Mouse (Mus musculus): ENCODE results near the gene Pebp1. TPM values are rescaled to one million over a fixed set of nuclear protein-coding genes. Genes with fewer than 3 reads are reported as not detected.

Gene Pebp1
- polyA plus RNA-seq, 1 experiment from 2014 or later = 847 TPM

DNA sequence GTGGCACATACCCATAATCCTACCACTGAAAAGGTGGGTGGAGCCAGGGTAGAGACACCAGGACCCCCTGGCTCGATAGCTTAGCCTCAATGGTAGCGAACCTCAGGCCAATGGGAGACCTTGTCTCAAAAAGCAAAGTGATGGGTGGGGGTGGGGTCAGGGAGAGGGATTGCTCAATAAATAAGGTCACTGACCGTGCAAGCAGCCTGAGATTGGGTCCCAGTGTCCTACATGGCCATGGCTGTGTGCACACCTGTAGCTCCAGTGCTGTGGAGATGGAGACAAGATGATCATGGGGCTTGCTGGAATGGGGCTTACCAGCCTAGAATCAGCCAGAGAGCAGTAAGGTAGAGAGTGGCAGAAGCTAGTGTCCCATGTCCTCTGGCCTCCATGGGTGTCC lies 35.7 kb downstream of the Pebp1 start:
- no peaks in the 10 kb centered on the region for H3K4me1 ChIP-seq
- H3K27ac ChIP-seq = no peak overlapping the region
- no peak for ATAC-seq (ENCODE audit: low FRiP score, low read depth)
- no peak overlapping the region for H3K4me3 ChIP-seq
- peaks cover 43% of the 10 kb centered on the region for H3K36me3 ChIP-seq
- no peaks in the 10 kb centered on the region for H3K27me3 ChIP-seq (replicated peaks)
- no peak overlapping the region for H3K9ac ChIP-seq
- no peak overlapping the region for H3K4me2 ChIP-seq (replicated peaks)
- WGBS = 93% methylated on average over 3 of the region's 3 CpGs
- H3K9me3 ChIP-seq = no peaks in the 10 kb centered on the region

DNA sequence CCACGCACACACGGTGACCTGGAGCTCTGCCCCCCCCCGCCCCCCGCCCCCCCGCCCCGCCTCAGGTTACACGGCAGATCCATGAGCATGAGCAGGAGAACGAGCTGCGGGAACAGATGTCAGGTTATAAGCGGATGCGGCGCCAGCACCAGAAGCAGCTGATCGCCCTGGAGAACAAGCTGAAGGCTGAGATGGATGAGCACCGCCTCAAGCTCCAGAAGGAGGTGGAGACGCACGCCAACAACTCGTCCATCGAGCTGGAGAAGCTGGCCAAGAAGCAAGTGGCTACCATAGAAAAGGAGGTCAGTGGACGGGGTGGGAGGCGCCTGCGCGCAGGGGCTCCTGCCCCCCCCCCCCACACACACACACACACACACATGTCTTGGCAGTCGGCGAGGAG lies 36.6 kb downstream of the Pebp1 start:
- ATAC-seq (ENCODE audit: low FRiP score, low read depth) = no peak
- peaks cover 33% of the 10 kb centered on the region for H3K36me3 ChIP-seq
- H3K9ac ChIP-seq = no peak overlapping the region
- no peaks in the 10 kb centered on the region for H3K9me3 ChIP-seq
- H3K4me1 ChIP-seq = no peaks in the 10 kb centered on the region
- H3K4me2 ChIP-seq (replicated peaks) = no peak overlapping the region
- H3K27ac ChIP-seq = no peak overlapping the region
- 77% methylated on average over 24 of the region's 24 CpGs for WGBS
- no peaks in the 10 kb centered on the region for H3K27me3 ChIP-seq (replicated peaks)
- H3K4me3 ChIP-seq = no peak overlapping the region

DNA sequence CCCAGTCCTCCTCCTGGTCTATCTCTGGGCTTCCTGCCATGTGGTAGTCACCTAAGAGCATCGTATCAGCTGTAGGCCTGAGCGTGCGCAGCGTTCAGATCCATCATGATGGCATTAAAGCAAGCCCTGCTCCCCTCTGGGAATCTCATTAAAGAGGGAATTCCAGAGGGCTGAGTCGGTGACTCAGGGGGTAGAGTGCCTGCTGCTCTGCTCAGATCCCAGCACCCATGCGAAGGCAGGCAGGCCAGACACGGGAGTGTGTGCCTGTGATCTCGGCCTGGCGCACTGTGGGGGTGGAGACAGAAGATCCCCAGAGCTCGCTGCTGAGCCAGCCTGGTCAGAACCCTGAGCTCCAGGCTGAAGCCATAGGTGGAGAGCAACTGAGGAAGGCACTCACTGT lies 39.1 kb downstream of the Pebp1 start:
- Histone ChIP-seq H3K27ac (no peak overlapping the region), H3K27me3 (replicated peaks) (no peaks in the 10 kb centered on the region), H3K9me3 (no peaks in the 10 kb centered on the region), H3K4me2 (replicated peaks) (no peak overlapping the region), H3K36me3 (peaks cover 25% of the 10 kb centered on the region), H3K4me3 (no peak overlapping the region), H3K9ac (no peak overlapping the region), H3K4me1 (peaks cover 3% of the 10 kb centered on the region; the same call in 1 of the 2 replicates)
- no peak for ATAC-seq (ENCODE audit: low FRiP score, low read depth)
- 38% methylated on average over 10 of the region's 10 CpGs for WGBS

DNA sequence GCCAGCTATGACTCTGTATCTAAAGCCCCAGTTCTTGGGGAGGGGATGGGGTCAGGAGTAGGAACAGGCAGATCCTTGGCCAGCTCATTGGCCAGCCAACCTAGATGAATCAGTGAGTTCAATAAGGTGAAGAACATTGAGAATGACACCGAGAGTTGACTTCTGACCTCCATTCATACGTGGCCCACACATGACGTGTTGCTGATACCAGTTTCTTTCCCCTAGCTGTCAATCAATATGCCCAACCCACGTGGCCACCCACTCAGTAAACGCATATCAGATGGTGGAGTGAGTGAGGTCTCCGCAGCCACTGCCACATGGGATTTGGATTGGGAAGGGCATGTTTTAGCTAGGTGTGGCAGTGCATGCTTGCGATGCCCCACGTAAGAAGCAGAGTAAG lies 42.3 kb downstream of the Pebp1 start:
- H3K27me3 ChIP-seq (replicated peaks) = 0 out of 2 replicates have a peak, but pooled peaks cover 3% of the 10 kb centered on the region
- H3K4me3 ChIP-seq = no peak overlapping the region
- no peaks in the 10 kb centered on the region for H3K36me3 ChIP-seq
- ATAC-seq (ENCODE audit: low FRiP score, low read depth) = no peak
- no peak overlapping the region for H3K4me2 ChIP-seq (replicated peaks)
- no peaks in the 10 kb centered on the region for H3K9me3 ChIP-seq
- no peak overlapping the region for H3K9ac ChIP-seq
- peaks cover 8% of the 10 kb centered on the region for H3K4me1 ChIP-seq
- H3K27ac ChIP-seq = no peak overlapping the region
- WGBS = 97% methylated on average over 8 of the region's 8 CpGs

DNA sequence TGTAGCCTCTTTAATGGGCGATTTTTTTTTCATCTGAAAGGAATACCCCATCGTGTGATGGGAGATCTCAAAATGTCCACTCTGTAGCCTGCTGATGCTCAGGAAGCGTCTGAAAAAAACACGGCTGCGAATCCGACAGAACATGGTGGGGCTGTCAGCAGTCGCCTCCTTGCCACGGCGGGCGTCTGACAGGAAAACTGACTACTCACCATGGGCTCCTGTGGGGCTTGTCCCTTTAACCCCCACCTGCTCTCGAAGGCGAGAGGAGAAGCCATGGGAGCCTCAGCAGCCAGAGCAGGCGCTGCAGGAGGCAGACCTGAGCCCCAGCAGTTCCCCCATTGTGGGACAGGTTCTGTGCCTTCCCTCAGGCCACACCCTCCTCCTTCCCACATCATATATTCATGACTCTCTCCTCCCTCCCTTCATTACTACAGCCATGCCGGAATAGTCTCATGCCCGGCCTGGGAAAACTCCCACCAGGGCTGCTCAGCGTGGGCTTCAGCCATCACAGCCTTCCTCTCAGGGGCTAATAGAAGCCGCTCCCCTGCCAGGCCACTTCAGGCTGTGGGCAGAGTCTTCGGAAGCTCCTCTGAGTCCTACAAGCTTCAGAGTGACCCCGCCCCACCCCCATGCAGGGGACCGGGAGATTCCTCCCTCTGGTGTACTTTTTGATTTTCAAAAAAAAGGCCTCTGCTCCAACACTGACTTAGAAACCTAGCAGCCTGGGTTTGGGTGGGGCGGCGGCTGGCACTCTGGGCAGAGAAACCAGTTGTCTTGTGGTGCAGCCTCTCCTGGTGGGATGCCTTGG lies 44.5 kb downstream of the Pebp1 start:
- peak overlapping the region; percentile 40 for H3K4me3 ChIP-seq
- H3K36me3 ChIP-seq = no peaks in the 10 kb centered on the region
- H3K9ac ChIP-seq = peak overlapping the region; percentile 56
- no peaks in the 10 kb centered on the region for H3K9me3 ChIP-seq
- ATAC-seq (ENCODE audit: low FRiP score, low read depth) = peak; percentile 48; the same call in 1 of the 2 replicates
- H3K4me1 ChIP-seq = peaks cover 12% of the 10 kb centered on the region
- peak overlapping the region; percentile 69 for H3K4me2 ChIP-seq (replicated peaks)
- H3K27me3 ChIP-seq (replicated peaks) = 0 out of 2 replicates have a peak, but pooled peaks cover 3% of the 10 kb centered on the region
- 22% methylated on average over 22 of the region's 22 CpGs for WGBS
- H3K27ac ChIP-seq = 0 out of 2 replicates have a peak overlapping the region, but pooled peaks have one; percentile 27

DNA sequence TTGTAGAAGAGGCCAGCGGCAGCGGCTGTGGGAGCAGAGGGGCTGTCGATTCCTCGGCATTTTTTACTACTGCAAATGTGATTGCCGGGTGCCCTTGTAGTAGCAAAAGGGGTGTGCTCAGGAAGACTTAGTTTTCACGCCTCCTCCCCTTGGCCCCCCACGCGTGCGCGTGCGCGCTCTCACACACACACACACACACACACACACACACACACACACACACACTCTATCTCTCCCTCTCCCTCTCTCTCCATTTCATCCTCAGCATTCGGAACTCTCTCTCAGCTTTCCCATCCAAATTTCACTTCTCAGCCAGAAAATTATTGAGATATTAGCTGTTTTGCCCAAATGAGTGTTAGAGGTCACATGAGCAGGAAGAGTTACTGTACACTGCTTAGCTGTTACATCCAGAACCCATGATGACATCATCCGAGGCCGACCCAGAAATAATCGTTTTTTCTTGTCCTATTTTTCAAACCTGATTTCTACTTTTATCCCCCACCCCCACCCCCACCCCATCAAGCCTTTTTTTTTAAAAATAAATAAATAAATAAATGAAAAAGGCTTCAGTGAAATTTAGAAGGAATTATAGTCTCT lies 45.4 kb downstream of the Pebp1 start:
- Histone ChIP-seq H3K4me1 (peaks cover 12% of the 10 kb centered on the region), H3K27me3 (replicated peaks) (0 out of 2 replicates have a peak, but pooled peaks cover 3% of the 10 kb centered on the region), H3K36me3 (no peaks in the 10 kb centered on the region), H3K9me3 (no peaks in the 10 kb centered on the region), H3K27ac (no peak overlapping the region), H3K4me3 (peak overlapping the region; percentile 51), H3K9ac (peak overlapping the region; percentile 71), H3K4me2 (replicated peaks) (peak overlapping the region; percentile 69)
- 0 out of 2 replicates have a peak, but pooled peaks have one; percentile 41 for ATAC-seq (ENCODE audit: low FRiP score, low read depth)
- WGBS = 32% methylated on average over 16 of the region's 16 CpGs

DNA sequence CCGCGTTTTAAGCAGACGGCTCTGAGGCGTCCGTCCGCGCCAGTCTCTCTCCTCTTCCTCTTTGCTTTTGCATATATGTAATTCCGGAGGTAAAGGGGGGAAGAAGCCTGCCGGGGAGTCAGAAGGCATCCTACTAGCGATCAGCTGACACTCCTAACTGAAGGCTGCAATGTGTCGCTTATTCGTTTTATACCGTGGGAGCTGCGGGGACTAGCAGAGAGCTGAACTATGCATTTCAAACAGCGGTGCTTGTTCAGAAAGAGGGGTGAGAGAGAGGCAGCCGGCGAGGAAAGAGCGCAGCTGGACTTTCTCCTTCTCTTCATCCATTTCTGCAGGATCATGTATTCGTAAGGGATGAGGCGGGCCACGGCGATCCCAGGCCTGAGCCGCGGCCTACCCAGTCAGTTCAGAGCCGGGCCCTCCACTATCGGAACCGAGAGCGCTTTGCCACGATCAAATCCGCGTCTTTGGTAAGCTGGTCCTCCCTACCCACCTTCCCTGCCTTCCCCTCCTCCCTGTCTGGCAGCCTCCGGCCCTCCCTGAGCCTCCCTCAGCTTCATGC lies 46.6 kb downstream of the Pebp1 start:
- Histone ChIP-seq H3K4me1 (peaks cover 12% of the 10 kb centered on the region), H3K9ac (peak overlapping the region; percentile 71), H3K9me3 (no peaks in the 10 kb centered on the region), H3K36me3 (no peaks in the 10 kb centered on the region), H3K27me3 (replicated peaks) (0 out of 2 replicates have a peak, but pooled peaks cover 3% of the 10 kb centered on the region), H3K27ac (peak overlapping the region; percentile 84), H3K4me3 (peak overlapping the region; percentile 51), H3K4me2 (replicated peaks) (peak overlapping the region; percentile 69)
- 1% methylated on average over 32 of the region's 32 CpGs for WGBS
- ATAC-seq (ENCODE audit: low FRiP score, low read depth) = 0 out of 2 replicates have a peak, but pooled peaks have one; percentile 41

DNA sequence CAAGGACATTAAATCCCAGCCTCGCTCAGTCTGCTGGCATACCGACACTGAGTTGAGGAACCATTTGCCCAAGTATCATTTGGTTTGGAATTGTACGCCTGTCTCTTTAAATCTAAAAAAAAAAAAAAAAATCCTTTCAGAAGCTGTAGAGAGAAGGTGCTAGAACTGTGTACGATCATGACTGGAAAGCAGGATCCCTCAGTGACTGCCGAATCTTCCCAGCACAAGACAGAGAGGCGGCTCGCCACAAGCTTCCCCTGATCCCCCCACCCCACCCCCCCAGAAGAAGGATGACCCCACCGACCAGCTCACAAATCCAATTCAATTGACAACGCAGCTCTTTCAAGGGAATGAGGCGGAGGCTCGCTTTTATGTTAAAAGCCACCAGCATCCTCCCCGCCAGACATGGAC lies 47.1 kb downstream of the Pebp1 start:
- Histone ChIP-seq H3K9ac (peak overlapping the region; percentile 71), H3K4me2 (replicated peaks) (peak overlapping the region; percentile 69), H3K4me1 (peaks cover 12% of the 10 kb centered on the region), H3K9me3 (no peaks in the 10 kb centered on the region), H3K4me3 (peak overlapping the region; percentile 51), H3K36me3 (no peaks in the 10 kb centered on the region), H3K27me3 (replicated peaks) (0 out of 2 replicates have a peak, but pooled peaks cover 3% of the 10 kb centered on the region), H3K27ac (peak overlapping the region; percentile 84)
- WGBS = 4% methylated on average over 12 of the region's 12 CpGs
- ATAC-seq (ENCODE audit: low FRiP score, low read depth) = 0 out of 2 replicates have a peak, but pooled peaks have one; percentile 38

DNA sequence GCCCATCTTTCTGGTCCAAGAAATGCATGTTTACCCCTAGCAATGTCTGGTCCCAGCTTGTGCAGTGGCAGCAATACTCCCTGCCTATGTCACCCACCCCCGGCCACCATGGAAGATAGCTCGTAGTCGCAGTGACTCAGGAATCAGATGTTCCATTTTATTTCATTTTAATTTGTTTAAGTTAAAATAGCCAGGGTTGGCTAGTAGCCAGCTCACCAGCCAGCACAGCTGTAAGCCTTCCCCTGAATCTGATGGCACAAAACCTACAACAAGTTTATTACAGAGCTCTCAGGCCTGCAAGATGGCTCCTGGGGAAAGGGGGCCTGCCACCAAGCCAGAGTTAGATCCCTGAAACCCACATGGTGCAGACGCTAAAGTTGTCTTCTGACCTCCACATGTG lies 48.3 kb downstream of the Pebp1 start:
- no peak overlapping the region for H3K9ac ChIP-seq
- H3K4me1 ChIP-seq = peaks cover 12% of the 10 kb centered on the region
- no peak overlapping the region for H3K4me3 ChIP-seq
- peaks cover 6% of the 10 kb centered on the region; the same call in 1 of the 2 replicates for H3K36me3 ChIP-seq
- no peak for ATAC-seq (ENCODE audit: low FRiP score, low read depth)
- H3K27ac ChIP-seq = no peak overlapping the region
- no peak overlapping the region for H3K4me2 ChIP-seq (replicated peaks)
- WGBS = 78% methylated on average over 4 of the region's 4 CpGs
- H3K9me3 ChIP-seq = no peaks in the 10 kb centered on the region
- 0 out of 2 replicates have a peak, but pooled peaks cover 3% of the 10 kb centered on the region for H3K27me3 ChIP-seq (replicated peaks)

DNA sequence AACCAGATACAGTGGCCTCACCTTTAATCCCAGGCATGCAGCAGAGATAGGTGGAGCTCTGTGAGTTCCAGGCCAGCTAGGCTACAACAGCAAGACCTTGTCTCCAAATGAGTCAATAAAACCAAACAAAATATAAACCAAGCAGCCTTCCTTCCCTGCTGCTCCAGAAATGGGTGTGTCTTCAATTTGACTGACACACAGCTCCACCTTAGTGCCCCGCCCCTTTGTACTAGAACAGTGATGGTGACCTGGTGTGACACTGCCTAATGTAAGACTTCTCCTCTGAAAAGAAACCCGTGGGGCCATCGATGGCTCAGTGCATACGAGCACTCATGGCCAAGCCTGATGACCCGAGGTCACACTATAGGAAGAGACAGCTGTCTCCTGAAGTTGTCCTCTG lies 50.9 kb downstream of the Pebp1 start:
- no peak for ATAC-seq (ENCODE audit: low FRiP score, low read depth)
- Histone ChIP-seq H3K9me3 (no peaks in the 10 kb centered on the region), H3K9ac (no peak overlapping the region), H3K4me2 (replicated peaks) (no peak overlapping the region), H3K4me1 (peaks cover 4% of the 10 kb centered on the region), H3K4me3 (no peak overlapping the region), H3K36me3 (peaks cover 6% of the 10 kb centered on the region; the same call in 1 of the 2 replicates), H3K27ac (no peak overlapping the region), H3K27me3 (replicated peaks) (no peaks in the 10 kb centered on the region)
- 78% methylated on average over 5 of the region's 5 CpGs for WGBS

All from neural tube, embryonic 12.5 days (tissue).